Mouse (Mus musculus) CD8-positive naive resting alpha-beta T cell, adult 2 months (primary cell): ENCODE measurements at regions not wholly inside any gene's neighbourhood (a gene's known extent, or its start where the extent isn't known, plus 50 kb on each side); places are given as distances from the start of the nearest gene placed in this dataset.
A peak's percentile ranks its signal among the peaks of the same experiment; 100 is the strongest.

Experiments
- DNase-seq, 2 experiments: peaks; one replicate each; pipeline ENCODE4 v3.0.0; 2022; ENCODE audit warnings: low read depth in 2 of 2, low spot score in 2 of 2

DNA sequence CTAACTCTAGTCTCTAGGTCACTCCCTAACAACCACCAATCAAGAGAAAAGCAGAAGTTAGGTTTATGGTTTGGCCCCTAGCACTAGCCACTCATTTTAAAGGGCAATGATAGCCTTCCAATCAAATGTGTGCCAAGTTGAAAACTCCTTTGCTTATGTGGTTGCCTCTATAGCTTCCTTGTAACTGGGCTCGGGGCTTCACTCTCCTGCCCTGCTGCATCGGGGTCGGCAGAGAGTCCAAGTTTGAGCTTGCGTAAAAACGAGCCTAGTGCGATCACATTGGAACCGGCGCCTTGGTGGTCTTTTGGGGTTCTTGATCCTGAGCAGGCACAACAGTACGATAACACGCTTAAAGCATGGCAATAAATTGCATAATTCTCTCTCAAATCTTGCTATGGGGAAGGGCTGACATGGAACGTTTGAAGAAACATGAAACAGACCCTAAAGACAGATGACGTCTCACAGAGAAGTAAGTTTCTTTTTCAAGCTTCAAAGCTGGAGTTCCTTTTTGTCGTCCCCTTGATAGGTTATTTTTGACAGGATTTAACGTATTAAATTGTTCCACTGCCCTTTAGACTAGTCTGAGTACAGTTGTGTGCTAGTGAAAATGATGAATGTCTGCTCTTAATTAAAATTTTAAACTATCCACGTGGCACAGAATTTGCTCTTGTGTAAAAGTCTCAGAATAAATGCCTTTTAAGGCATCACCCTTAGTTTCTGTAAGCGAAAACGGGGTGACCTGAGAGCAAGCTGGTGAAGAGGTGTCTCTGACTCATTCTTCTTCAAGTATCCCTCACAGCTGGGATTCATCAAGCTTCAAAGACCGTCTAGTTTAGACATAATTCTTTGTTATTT lies 52.0 kb downstream of the 4930426L09Rik start:
- DNase-seq = peak in 1 of 2 experiments; percentile 15

DNA sequence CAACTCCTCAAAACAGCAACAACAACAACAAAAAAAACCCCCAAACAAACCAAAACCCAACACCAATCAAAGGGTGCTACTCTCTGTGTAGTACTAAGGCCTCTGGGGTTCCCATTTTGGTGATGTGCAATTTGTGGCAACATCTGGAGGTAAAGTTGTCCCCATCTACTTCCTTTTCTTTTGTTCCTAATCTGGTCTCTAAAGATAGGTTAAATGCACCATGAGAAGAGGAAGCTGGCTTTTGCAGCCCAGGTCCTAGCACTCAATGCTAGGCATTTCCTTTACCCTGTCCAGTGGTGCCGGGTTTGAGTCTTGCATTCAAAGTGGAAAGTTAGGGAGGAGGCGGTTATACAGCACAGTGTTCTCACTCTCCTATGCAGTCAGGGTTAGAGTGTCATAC lies 57.4 kb downstream of the 4930426L09Rik start:
- DNase-seq = no peak

DNA sequence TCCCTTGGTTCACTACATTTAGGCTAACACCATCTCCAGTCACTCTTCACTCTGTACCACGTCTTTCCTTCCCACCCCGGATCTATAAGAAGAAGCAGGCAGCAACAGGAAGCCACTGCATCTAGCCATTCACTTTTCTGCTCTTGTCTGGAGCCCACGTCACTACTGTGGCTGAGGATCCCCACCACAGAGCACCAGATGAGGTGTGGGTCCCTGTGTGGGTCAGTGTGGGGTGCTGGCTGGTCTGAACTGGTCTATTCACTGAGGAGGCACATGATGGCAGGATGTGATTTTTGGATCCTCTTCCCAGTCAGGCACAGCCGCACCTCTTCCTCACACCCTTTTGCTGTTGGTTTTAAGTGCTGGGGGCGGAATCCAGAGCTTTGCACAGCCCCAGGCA lies 59.7 kb downstream of the 4930426L09Rik start:
- DNase-seq = peak; percentile 11 to 26

DNA sequence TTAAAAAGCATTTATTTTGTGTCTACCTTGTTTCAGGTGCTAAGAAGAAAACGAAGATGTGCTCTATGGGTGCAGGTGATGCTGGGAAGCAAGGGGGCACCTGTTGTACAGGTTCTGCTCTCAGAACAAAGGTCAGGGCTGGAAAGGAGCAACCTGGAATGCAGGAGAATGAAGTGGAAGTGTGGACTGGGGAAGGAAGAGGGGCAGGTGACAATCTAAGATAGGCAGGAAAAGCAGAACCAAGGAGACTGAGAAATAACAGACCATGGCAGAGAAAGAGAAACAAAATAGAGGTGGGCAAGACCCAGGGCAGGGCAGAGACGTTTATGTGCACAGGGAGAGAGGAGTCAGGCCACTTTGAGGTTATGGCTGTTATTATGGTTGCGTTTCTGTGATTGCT lies 60.6 kb downstream of the 4930426L09Rik start:
- DNase-seq = no peak

DNA sequence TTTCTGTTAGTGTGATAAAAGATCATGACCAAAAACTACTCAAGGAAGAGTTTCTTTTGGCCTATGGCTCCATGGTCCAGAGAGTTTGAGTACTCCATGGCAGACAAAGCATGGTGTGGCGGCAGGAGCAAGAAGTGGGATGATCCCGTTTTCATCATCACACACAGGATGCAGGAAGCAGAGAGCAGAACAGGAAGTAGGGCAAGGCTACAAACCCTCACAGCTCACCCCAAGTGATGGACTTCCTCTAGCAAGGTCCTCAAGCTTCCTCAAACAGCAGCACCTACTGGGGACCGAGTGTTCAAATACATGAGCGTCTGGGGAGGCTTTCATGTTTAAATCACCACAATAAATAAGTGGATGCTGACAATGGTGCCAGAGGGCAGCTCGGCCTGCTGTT lies 61.1 kb downstream of the 4930426L09Rik start:
- no peak for DNase-seq

DNA sequence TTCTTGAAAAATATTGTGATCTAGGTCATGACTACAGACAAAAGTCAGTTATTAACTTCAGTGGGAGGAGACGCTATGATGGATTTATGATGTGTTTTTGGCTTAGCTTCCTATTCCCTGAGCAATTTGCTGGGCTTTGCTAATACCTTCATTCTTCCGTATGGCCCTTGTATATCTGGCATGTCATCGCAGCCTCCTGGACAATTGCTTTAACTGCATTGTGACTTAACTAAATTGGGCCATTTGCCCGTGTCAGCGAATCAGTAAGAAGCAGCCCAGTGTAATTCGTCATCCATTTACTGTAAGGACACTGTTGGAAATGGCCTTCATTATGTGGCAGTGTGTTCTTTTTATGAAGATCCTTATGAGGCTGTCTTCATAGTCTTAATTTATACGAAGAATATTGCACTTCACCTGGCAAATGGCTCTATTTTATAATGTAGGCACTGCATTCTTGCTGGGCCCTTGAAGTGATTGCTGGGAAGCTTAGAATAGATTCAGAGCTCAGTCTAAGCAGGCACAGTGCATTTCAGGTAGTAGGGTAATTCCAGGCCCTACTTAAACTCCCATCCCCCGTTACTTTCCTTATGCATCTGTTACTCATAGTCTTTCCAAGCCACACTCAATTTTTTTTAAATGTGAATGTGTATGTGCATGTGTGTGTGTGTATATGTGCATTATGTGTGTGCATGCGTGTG lies 62.2 kb downstream of the 4930426L09Rik start:
- DNase-seq = no peak

DNA sequence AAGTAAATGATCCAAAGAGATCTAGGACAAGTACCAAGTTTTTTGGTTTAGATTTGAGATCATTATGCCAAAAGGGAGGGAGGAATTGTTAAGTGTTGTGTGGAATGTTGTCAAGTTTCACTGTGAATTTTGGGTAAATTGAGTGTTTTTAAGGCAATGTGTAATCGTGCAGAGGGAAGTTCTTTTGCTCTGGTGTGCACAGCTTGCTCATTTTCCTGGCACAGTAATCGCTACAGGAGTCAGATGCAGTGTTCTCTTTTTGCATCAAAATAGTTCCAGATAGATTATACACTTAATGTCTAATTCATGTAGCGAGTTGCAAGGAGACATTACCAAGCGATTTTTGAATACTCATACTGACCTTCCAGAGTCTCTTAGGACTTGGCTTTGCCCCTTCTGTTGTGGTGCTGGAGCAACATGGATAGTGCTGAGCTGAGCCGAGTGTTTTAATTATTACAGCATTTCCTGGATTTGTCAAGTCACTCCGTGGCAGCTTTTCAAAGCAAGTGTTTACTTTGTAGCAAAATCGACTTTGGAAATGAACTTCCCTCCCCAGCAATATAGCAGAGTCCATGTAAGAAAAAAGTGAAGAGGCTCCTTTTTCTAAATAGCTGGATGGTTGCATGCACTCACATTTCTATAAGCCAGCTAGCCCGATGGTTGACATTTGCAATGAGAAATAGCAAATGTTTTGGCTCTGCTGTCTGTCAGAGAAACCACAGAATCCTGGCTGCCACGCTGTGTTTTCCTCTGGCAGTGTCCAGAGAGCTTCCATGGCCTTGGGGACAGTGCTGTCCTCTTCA lies 66.6 kb downstream of the 4930426L09Rik start:
- no peak for DNase-seq

DNA sequence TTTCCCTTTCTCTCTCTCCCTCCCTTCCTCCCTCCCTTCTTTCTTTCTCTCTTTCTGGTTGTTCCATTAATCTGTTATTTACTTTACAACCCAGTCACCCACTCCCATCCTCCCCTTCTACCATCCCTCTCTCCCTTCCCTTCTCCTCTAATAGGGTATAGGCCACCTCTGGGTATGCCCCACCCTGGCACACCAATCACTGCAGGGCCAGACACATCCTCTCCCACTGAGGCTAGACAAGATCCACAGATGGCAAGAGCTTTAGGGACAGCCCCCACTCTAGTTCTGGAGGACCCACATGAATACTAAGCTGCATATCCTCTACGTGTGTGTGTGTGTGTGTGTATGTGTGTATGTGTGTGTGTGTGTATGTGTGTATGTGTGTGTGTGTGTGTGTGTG lies 67.4 kb downstream of the 4930426L09Rik start:
- DNase-seq = no peak

DNA sequence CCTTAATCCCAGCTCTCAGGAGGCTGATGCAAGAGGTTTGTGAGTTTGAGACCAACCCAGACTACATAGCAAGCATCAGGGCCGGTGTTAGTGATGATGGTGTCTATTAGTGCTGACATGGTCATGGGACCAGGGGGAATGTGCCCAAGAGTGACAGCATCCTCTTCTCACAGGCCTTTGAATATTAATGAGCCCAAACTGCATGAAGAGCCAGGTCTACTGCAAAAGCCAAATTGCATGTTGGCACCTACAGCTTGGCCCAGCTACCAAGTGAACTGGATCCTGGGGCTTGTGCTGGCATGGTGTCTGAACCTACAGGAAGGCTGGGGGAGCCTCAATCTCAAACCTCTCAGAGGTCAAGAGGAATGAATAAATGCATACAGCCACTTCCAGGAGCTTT lies 70.0 kb downstream of the 4930426L09Rik start:
- no peak for DNase-seq

DNA sequence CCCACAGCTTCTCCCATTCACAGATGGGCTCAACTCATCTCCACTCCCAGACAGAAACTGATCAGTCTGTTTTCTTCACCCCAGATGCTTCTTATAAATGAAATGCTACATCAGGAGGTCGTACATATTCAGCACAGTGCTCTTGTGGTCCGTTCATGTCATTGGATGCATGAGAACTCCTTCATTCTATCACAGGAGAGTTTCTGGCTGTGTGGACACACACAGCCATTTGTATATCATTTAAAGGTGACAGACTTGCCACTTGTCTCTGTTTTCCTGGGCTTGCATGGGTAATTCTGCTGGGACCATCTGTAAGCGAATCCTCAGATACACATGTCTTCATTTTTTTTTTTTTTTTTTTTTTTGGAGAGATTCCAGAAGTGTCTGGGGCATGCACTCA lies 85.7 kb downstream of the 4930426L09Rik start:
- no peak for DNase-seq

DNA sequence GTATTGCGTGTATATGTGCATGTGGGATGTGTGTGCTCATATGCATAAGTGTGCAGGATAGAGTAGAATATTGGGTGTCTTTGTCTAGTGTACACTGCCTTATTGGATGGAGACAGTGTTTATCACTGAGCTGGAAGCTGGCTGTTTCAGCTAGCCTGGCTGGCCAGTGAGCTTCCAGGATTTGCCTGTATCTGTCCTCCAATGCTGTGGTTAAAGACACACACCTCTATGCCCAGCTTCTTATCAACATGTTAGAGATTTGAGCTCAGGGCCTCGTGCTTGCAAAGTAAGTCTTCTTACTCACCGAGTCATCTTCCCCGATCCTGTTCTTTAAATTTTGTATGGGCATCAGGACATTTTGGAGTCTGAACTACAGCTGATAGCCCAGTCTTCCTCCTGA lies 87.0 kb downstream of the 4930426L09Rik start:
- no peak for DNase-seq

DNA sequence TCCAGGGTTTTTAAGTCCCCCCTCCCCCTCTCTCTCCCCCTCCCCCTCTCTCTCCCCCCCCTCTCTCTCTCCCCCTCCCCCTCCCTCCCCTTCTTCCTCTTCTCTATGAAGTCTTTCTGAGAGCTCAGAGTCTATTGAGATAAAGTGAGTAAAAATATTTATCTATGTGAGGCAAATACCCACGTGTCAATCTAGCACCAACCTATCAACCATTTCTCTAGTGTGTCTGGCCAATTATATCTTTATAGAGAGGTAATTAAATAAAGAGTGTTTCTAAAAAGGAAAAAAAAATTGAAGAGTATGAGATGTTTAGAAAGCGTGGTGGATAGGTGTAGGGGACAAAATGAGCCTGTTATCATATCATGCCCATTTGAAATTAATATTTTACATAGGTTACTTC lies 88.0 kb downstream of the 4930426L09Rik start:
- DNase-seq = no peak

DNA sequence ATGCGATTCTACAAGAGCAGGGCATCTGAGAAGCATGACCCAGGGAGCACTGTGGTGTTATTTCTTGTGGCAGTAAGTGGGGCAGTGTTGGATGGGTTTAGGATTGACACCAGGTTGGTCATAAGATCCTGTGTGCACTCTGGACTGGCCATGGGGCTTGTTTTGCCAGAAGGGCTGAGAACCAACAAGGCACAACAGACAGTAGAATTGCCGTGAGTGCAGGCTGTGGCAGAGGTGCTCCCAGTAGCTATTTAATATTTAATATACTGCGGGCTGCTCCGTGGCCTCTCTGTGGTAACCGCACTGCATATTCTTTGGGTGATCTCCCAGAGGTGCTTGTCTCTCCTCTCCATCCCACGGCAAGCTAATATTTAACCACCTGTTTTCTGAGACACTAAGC lies 88.5 kb downstream of the 4930426L09Rik start:
- DNase-seq = no peak

DNA sequence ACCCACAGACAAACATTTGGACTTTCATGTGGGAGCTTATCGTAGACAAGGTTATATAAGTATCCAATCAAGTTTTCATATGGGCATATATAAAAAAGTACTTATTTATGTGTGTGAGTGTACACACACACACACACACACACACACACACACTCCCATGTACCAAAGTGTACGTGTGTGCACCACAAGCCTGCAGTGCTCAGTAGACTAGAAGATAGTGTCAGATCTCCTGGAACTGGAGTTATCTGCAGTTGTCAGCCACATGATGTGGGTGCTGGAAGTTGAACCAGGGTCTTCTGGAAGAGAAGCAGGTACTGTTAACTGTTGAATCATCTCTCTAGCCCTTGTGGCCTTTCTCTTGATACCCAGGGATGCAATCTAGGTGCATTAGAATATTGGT lies 99.7 kb upstream of the Armc3 start:
- DNase-seq = no peak

DNA sequence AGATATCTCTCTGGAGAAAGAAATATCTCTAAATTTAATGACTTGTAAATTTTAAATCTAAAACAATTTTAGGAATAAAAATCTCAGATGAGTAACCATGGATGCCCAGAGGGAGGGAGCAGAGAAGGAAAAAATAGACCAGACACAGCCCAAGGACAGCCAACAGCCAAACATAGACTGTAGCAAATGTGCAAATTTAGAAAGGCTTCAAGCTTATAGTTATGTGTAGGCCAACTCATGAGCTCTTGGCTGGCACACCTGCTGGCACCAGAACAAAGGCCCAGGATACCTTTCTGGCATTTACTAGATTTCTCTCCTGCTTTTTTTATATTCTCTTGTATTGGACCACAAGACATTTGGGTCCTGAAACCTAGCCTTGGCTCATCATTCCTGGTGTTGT lies 90.3 kb upstream of the Armc3 start:
- DNase-seq = no peak

DNA sequence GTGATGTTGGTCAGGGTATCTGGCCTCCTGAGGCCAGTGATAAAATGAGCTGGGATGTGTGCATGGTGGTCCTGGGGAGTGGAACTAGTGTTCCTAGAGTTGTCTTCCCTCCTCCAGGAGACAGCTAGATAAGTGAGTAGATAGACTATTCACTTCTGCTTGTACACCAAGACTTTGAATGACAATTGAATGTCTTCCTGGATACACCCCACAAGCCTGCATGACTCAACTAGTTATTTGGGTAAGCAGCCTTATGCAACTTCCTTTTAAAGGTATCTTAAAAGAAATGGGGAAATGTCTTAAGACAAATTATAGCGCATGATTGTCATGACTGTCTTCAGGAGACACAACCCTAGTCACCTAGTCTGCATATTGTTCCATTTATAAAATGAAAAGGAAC lies 79.2 kb upstream of the Armc3 start:
- DNase-seq = no peak

DNA sequence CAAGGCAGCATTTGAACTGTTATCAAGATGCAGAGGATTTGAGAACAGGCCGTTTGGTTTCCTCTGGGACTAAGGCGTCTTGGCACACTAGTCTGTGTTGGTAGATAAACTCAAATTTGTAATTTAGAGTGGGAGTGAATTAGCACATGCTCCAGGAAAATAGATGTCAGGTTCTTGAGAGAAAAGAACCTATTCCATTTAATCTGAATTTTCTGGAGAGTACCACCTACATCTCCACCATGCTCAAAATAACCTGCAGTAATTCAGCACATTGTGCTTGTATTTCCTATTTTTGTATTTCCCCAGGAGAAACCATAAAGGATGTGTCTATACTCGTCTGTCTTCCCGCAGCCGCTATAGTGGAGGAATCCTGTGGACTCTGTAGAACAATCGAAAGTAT lies 66.2 kb upstream of the Armc3 start:
- no peak for DNase-seq

DNA sequence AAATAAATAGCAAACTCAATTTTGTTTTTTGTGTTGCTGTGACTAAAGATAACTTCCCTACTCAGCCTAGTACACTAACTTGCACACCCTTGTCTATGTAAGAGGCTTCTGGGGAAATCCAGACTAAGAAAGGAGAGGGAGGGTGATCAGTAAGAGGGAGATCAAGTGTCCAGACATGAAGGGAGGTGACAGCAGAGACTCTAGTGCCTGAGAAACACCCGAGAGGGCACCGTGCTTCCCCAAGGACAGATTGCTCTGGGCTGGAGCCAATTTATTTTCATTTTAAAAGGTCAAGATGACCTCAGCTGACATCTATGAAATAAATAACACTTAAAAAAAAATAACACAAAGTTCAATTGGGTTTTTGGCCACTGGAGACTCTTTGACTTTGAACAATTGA lies 56.5 kb upstream of the Armc3 start:
- no peak for DNase-seq

DNA sequence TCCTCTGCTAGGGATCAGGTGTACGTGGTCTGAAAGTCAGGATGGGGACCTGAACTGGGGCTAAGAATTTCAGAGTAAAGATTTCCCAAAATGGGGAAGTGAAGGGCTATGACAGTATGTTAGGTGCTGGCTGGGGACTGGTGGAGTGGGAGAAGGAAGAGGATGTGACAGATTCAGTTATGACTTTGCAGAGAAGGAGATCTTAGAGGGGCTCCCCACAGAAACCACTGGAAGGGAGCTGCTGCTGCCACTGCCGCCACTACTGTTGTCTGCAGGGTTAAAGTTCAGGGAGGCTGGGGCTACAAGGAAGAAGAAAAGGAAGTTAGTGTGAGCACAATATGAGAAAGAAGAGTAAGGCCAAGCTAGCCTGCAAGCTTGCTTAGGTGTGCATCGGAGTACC lies 53.7 kb upstream of the Armc3 start:
- DNase-seq = no peak

DNA sequence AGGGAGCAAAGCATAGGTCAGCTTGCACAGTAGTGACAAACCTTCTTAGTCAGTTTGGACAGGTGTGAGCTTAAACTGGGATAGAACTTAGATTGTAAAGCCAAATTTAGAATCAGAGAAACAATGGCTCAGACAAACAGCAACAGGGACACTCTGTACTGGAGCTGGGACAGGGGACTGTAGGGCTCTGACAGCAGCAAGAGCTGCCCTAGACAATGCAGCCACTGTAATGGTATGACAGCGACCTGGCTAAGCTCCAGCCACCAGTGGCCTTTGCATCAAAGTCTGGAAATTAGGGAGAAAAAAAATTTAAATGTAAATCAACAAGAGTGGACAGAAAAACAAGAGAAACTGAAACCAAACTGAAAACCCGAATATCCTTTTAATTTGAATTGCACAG lies 53.2 kb upstream of the Armc3 start:
- DNase-seq = no peak

DNA sequence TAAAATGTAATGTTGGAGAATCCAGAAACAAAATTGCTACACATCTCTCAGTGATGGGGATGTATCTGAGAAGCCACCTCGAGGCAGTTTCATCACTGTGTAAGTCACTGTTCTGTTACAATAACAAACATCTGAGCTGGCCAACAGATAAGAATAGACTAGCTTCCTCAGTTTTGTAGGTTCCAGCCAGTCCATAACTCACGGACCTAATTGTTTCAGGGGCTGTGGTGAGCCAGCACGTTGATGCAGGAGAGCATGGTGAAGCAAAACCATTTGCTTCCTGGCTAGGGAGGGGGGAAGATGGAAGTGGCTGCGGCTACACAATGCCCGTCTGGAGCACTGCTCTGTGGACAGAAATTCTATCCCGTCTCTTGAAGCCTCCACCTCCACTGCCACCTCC lies 52.8 kb upstream of the Armc3 start:
- no peak for DNase-seq

DNA sequence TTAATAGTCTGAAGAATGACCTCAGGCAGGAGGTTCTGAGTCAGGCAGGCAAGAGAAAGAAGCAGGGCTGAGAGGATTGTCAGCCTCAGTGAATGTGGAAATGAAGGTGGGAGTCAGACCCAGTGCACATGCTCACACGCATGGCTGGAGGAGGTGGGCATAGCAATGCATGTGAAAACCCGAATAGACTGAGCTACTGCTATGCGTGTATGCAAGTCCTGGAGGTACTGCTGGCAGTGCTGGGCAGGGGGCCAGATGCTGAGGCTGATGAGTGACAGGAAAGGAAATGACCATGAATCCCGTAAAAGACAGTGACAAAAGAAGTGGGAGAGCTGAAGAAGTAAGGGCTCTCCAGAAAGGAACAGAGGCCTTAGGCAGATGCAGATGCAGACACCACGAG lies 50.3 kb upstream of the Armc3 start:
- DNase-seq = no peak
